Mouse (Mus musculus) limb, embryonic 12.5 days (tissue): ENCODE measurements around the gene Zdhhc9. TPM values are rescaled to one million over a fixed set of nuclear protein-coding genes. Genes with fewer than 3 reads are reported as not detected.

Experiments
- ATAC-seq: fragments of 200-750 bp; cut with Nextera tagmentation; 2 replicates; pipeline ENCODE4 v1.8.0; 2017; ENCODE audit warnings: low read depth, moderate TSS enrichment; ENCODE audit not compliant: insufficient number of reproducible peaks, insufficient read depth, low FRiP score, low TSS enrichment
- H3K27ac ChIP-seq: fragments of 300-500 bp; sonication (generic); 2 replicates; pipeline ENCODE4 v1.5.1; 2016; ENCODE audit warnings: mild to moderate bottlenecking, moderate library complexity
- H3K27me3 ChIP-seq: fragments of 300-500 bp; sonication (generic); 2 replicates; pipeline ENCODE4 v1.6.1; 2016; ENCODE audit warnings: mild to moderate bottlenecking, moderate library complexity
- H3K36me3 ChIP-seq: fragments of 300-500 bp; sonication (generic); 2 replicates; pipeline ENCODE4 v1.6.1; 2016; ENCODE audit warnings: mild to moderate bottlenecking, moderate library complexity
- H3K4me1 ChIP-seq: fragments of 300-500 bp; sonication (generic); replicated peaks from 2 replicates; pipeline ENCODE4 v1.6.1; 2016
- H3K4me2 ChIP-seq: fragments of 300-500 bp; sonication (generic); 2 replicates; pipeline ENCODE4 v1.6.1; 2016; ENCODE audit warnings: mild to moderate bottlenecking, moderate library complexity
- H3K4me3 ChIP-seq: fragments of 300-500 bp; sonication (generic); replicated peaks from 2 replicates; pipeline ENCODE4 v1.5.1; 2016; ENCODE audit warnings: mild to moderate bottlenecking
- H3K9ac ChIP-seq: fragments of 300-500 bp; sonication (generic); replicated peaks from 2 replicates; pipeline ENCODE4 v1.6.1; 2016; ENCODE audit warnings: mild to moderate bottlenecking, moderate library complexity
- H3K9me3 ChIP-seq: fragments of 300-500 bp; sonication (generic); 2 replicates; pipeline ENCODE4 v1.6.1; 2016; ENCODE audit warnings: mild to moderate bottlenecking, moderate library complexity
- WGBS: fragments of 180-500 bp; shearing (Covaris S2); methylation state at CpG from one replicate; pipeline ENCODE4 v1.1.7; 2016; 5-methylcytosine and 5-hydroxymethylcytosine counted together
- polyA plus RNA-seq: library from polyadenylated mRNA; unstranded; fragments of >200 nt; fragmentation: Nextera tagmentation; extraction: Ambion mirVana; gene quantifications from 2 replicates; pipeline ENCODE4 v1.2.1, GENCODE M21; 2016

The Zdhhc9 gene
- polyA plus RNA-seq, 1 experiment from 2014 or later: 3.9 TPM

DNA sequence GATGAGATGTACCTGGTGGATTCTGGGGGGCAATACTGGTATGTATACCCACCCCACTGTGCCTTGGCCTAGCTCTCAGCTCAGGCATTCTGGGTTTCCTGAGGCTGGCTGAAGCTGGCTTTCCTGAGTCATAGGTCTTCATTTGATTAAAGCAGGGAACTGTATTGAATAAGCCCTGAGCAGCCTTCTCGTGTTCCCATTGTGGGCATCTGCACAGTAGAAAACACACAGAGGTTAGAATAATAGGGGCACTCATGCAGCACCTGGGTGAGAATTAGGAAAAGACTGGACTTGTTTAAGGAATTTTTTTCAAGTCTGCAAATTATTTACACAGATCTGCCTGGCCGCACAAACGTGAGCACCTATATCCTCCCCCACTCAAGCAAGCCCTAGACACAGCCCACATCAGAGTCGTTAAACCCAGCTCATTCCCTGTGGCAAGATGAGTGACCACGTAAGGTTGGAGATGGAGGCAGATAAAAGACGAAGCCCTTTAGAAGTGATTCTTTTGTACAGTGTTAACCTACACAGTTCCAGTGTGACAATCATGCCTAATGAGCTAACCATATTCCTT is 81.7 kb downstream of the Zdhhc9 start:
- no peaks in the 10 kb centered on the region for H3K4me1 ChIP-seq
- 0 out of 2 replicates have a peak, but pooled peaks cover 5% of the 10 kb centered on the region for H3K27me3 ChIP-seq
- H3K27ac ChIP-seq: no peak overlapping the region
- no peak for ATAC-seq
- H3K9me3 ChIP-seq: no peaks in the 10 kb centered on the region
- H3K4me3 ChIP-seq: no peak overlapping the region
- H3K9ac ChIP-seq: no peak overlapping the region
- no peak overlapping the region for H3K4me2 ChIP-seq
- no peaks in the 10 kb centered on the region for H3K36me3 ChIP-seq
- 58% methylated on average over 6 of the region's 6 CpGs for WGBS

DNA sequence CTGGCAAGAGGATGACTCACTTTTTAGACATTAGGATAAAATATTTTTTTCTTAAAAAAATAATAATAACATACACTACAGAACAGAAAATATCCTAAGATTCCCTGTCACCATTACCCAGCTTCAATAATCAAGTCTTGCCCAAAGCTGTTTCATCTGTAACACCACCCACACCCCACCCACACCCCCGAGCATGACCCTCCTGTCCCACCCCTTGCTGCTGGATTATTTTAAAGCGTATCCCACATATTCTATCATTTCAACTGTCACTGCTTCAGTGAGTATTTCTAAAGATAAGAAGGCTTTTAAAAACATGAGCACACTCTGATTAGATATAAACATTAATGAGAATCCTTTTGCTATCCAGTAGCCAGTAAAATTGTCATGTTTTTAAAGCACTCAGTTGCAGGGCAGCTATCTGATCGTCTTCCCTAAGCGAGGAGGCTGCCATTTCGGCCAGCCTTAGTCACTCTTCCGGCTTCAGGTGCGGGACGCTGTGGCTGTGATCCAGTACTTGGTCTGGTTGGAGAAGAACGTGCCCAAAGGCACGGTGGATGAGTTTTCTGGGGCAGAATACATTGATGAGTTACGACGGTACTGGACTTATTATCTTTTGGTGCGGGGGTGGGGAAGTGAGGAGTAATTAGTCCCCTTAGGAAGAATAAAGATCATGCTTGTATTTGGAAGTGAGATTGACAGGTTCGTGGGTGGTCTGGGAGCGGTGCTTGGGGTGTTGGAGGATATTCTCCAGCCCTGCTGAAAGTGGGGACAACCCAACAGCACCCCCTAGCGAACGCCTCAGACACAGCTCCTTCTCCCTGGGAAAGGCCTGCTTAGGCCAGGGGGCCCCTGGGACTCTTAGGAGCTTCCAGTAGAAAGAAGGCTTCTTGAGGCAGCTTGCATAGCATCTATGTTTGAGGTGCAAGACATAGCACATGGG is 84.3 kb downstream of the Zdhhc9 start:
- H3K27ac ChIP-seq: no peak overlapping the region
- no peaks in the 10 kb centered on the region for H3K4me1 ChIP-seq
- H3K36me3 ChIP-seq: no peaks in the 10 kb centered on the region
- no peak overlapping the region for H3K9ac ChIP-seq
- no peak overlapping the region for H3K4me3 ChIP-seq
- no peak for ATAC-seq
- H3K9me3 ChIP-seq: no peaks in the 10 kb centered on the region
- 28% methylated on average over 17 of the region's 17 CpGs for WGBS
- H3K27me3 ChIP-seq: no peaks in the 10 kb centered on the region
- H3K4me2 ChIP-seq: peak overlapping the region; percentile 31; the same call in 1 of the 2 replicates

Other genes starting within 250 kb of the Zdhhc9 start
- gene Apln, start 174.0 kb downstream of the Zdhhc9 start, polyA plus RNA-seq: 6.1 and 6.7 TPM in 2 replicates
- 2.6 and 3.7 TPM in 2 replicates for gene Xpnpep2, start 100.2 kb downstream of the Zdhhc9 start, polyA plus RNA-seq
- 0.93 and 1.3 TPM in 2 replicates for gene Sash3, start 62.4 kb downstream of the Zdhhc9 start, polyA plus RNA-seq
- gene Utp14a, start 48.0 kb upstream of the Zdhhc9 start, polyA plus RNA-seq: 23.2 and 23.7 TPM in 2 replicates
- gene Bcorl1, start 132.5 kb upstream of the Zdhhc9 start, polyA plus RNA-seq: 5.0 and 5.3 TPM in 2 replicates